Mouse (Mus musculus) T-helper 1 cell (primary cell): ENCODE results near the gene Tmub2.
"Not testable (repeated sequence)": the region's sequence is repeated elsewhere in the genome, so short reads cannot be mapped to it uniquely, and the experiment has no call there.

ENCODE experiments used
- in situ Hi-C: fragments of 300-600 bp; cut with MboI, MseI; formaldehyde crosslinking; loops from one replicate; pipeline ENCODE4 v1.15.1; 2025; ENCODE audit warnings: high pct_unique_total_duplicates

Gene Tmub2

GRCm38 (mm10) chr11:102279595-102279994 is 5.1 kb upstream of the Tmub2 start:
- in situ Hi-C loops = no loop called here

- in situ Hi-C loops = not testable (repeated sequence)
Measured at GRCm38 (mm10) chr11:102280267-102280666, 4.5 kb upstream of the Tmub2 start.

- in situ Hi-C loops = no loop called here
Measured at GRCm38 (mm10) chr11:102283922-102284321, 809 bp upstream of the Tmub2 start.

- in situ Hi-C loops = no loop called here
Measured at GRCm38 (mm10) chr11:102285095-102285834, 534 bp downstream of the Tmub2 start.

- in situ Hi-C loops = no loop called here
Measured at GRCm38 (mm10) chr11:102287485-102287884, 2.8 kb downstream of the Tmub2 start.

- in situ Hi-C loops = no loop called here
Measured at GRCm38 (mm10) chr11:102288027-102288804, 3.5 kb downstream of the Tmub2 start.

GRCm38 (mm10) chr11:102288913-102289312 is 4.2 kb downstream of the Tmub2 start:
- in situ Hi-C loops = no loop called here

GRCm38 (mm10) chr11:102289511-102290100 is 4.9 kb downstream of the Tmub2 start:
- in situ Hi-C loops = no loop called here

GRCm38 (mm10) chr11:102290141-102290540 is 5.4 kb downstream of the Tmub2 start:
- in situ Hi-C loops = no loop called here

GRCm38 (mm10) chr11:102291051-102291535 is 6.4 kb downstream of the Tmub2 start:
- in situ Hi-C loops = no loop called here

- in situ Hi-C loops = no loop called here
Measured at GRCm38 (mm10) chr11:102293971-102294370, 9.2 kb downstream of the Tmub2 start.

- in situ Hi-C loops = no loop called here
Measured at GRCm38 (mm10) chr11:102294416-102294815, 9.7 kb downstream of the Tmub2 start.

GRCm38 (mm10) chr11:102294887-102295597 is 10.3 kb downstream of the Tmub2 start:
- in situ Hi-C loops = no loop called here

- in situ Hi-C loops = no loop called here
Measured at GRCm38 (mm10) chr11:102295598-102296471, 11.1 kb downstream of the Tmub2 start.

- in situ Hi-C loops = no loop called here
Measured at GRCm38 (mm10) chr11:102296491-102297472, 12.1 kb downstream of the Tmub2 start, which contains the start of gene Atxn7l3. Gene Atxn7l3, minus strand, starts transcription at chr11:102296631.

- in situ Hi-C loops = no loop called here
Measured at GRCm38 (mm10) chr11:102297577-102298556, 13.1 kb downstream of the Tmub2 start.

- in situ Hi-C loops = no loop called here
Measured at GRCm38 (mm10) chr11:102299839-102300238, 15.1 kb downstream of the Tmub2 start.

- in situ Hi-C loops = no loop called here
Measured at GRCm38 (mm10) chr11:102304141-102304540, 19.4 kb downstream of the Tmub2 start.
